Mouse (Mus musculus): ENCODE measurements around the gene Ugt1a7c.
"Not testable (repeated sequence)": the region's sequence is repeated elsewhere in the genome, so short reads cannot be mapped to it uniquely, and the experiment has no call there.

Ugt1a7c gene

DNA sequence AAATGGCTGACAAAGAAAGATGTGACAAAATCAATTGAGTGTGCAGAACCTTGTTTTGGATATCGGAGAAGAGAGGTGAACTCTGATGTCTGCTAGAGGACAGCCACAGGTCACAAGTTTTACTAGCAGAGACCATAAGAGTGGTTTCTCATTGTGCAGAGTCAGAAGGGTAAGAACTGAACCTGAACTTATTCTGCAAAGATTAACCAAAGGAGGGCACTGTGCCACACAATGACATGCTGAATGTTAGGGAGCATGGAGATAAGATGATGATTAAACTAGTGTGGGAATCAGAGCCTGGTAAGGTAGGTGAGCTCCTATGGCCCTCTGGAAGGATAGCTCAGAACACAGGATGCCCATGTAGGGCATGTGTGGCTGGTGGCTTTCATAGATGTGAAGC is 100.8 kb downstream of the Ugt1a7c start:
- no peak for DNase-seq (ENCODE audit: low read depth, low spot score)

DNA sequence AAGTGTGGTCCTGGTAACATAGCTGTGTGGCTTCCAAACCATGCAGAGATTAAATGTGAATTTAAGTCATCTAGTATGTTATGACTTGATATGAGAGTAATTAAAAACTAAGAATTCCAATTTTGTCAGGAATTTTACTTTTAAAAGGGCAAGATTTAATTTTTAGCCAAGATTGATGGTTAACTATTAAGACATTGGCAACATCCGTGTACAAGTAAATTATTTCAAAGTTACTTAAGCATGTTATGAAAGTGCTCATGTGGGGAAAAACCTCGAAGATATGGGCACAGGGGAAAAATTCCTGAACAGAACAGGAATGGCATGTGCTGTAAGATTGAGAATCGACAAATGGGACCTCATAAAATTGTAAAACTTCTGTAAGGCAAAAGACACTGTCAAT is 102.6 kb downstream of the Ugt1a7c start:
- DNase-seq (ENCODE audit: low read depth, low spot score) = no peak

DNA sequence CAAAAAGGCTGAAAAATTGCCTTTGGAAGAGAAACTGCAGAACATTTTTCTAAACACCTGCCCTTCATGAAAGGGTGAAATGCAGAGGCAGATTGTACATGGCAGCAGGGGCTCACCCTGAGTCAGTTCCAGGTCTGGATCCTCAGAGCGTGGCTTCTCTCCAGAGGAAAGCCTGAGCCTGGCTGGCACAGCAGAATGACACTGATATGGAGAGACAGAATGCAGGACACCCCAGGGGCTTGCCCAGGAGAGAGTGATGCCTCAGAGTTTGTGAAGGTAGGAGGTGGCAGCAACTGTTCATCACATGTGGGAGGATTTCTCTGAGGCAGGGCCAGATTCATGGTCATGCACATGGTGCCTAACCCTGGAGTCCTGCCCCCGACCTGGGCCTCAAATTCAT is 105.1 kb downstream of the Ugt1a7c start:
- DNase-seq (ENCODE audit: low read depth, low spot score) = no peak

DNA sequence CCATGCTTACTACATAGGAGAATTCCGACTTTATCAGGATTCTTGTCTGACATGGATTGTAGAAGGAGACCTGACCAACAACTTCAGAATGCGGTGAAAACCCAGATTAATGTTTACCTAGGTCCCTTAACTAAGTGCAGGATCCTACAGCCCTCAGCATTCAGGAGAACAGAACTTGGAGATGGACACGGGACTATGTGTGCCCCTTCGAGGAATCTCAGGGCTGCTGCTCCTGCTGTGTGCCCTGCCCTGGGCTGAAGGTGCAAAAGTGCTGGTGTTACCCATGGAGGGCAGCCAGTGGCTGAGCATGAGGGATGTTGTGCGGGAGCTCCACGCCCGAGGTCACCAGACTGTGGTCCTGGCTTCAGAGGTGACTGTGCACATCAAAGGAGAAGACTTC is 105.6 kb downstream of the Ugt1a7c start, which contains the start of gene Ugt1a2:
Gene Ugt1a2 (plus strand): TSS at position 146 of the 400 bp plus-strand sequence.
- DNase-seq (ENCODE audit: low read depth, low spot score) = no peak

DNA sequence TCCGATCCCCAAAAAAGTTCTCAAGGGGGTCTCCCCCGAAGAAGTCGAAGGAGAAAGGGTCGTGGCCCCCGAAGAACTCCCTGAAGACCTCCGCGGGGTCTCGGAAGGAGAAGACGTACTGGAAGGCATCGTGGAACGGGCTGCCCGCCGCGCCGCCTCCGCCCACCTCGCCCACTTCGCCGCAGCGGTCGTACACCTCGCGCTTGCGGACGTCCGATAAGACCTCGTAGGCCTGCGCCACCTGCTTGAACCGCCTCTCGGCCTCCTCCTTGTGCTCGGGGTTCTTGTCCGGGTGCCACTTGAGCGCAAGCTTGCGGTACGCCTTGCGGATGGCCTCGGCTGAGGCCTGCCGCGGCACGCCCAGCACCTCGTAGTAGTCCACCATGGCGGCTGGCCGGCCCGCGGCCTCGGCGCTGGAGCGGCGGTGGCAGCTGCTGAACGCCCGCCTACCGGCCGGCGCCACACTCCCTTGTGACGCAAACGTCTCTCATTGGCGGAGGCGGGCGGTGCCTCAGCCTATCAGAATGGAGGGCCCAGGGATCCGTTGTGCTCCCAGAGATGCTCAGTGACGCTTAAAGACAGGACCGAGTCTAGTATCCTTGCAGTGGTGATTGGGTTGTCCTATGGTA is 110.5 kb downstream of the Ugt1a7c start, which contains the start of gene Dnajb3:
Gene Dnajb3 (minus strand): TSS at position 489 of the 629 bp plus-strand sequence.
- peak; percentile 55 for DNase-seq (ENCODE audit: low read depth, low spot score)

DNA sequence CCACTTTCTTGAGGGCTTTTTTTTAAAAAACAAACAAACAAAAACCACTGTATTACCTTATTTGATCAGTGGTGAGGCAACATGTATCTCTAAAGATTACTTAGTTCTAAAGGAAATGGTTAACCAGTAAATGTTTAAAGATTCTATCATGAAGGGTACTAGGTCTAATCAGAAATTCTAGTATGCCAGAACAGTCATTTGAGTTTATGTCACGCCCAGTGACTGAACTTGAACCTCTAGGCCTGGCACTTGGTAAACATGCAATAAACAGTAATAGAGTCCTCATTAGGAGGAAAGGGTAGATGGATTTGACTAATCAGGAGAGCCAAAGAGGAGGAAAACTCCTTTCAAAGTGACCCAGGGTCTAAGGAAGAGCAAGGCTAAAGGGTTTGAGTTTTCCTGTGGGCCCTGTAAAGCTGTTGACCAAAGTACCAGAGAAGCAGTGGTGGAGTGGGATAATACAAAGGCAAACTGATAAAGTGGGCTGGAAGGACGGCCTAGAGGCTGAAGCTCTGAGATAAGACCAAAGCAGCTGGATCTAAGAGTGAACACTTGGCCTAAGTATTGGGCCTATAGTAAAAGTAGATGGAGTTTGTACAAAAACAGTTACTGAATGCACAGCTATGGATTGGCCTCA is 112.1 kb downstream of the Ugt1a7c start:
- DNase-seq (ENCODE audit: low read depth, low spot score) = no peak

DNA sequence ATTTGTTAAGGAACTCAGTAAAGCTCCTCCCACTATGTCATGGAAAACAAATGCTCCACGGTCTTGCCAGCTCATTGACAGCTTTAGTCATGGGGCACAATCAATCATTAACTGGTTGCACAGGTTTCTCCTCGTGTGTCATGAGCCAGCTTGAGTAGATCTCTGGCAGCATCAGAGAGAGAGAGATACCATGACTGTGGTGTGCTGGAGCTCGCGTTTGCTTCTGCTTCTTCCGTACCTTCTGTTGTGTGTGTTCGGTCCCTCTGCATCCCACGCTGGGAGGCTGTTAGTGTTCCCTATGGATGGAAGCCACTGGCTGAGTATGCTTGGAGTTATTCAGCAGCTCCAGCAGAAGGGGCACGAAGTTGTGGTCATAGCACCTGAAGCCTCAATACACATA is 117.0 kb downstream of the Ugt1a7c start, which contains the start of gene Ugt1a1:
Gene Ugt1a1 (plus strand): TSS at position 148 of the 400 bp plus-strand sequence.
- DNase-seq (ENCODE audit: low read depth, low spot score) = no peak

DNA sequence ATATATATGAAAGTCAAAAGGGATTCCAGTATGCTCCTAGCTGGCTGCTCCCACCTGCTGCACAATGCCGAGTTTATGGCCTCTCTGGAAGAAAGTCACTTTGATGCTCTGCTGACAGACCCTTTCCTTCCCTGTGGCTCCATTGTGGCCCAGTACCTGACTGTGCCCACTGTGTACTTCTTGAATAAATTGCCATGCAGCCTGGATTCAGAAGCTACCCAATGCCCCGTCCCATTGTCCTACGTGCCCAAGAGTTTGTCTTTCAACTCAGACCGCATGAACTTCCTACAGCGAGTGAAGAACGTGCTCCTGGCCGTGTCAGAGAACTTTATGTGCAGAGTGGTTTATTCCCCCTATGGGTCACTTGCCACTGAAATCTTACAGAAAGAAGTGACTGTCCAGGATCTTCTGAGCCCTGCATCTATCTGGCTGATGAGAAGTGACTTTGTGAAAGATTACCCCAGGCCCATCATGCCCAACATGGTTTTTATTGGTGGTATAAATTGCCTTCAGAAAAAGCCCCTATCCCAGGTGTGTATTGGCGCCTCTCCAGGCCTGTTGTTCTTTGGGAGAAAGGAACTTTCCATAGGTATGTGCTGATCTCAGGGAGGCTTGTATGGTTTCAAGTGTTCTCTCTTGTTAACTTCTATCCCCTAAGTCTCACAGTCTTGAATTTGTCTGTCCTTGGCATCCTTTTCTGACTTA is 117.6 kb downstream of the Ugt1a7c start:
- no peak for DNase-seq (ENCODE audit: low read depth, low spot score)

DNA sequence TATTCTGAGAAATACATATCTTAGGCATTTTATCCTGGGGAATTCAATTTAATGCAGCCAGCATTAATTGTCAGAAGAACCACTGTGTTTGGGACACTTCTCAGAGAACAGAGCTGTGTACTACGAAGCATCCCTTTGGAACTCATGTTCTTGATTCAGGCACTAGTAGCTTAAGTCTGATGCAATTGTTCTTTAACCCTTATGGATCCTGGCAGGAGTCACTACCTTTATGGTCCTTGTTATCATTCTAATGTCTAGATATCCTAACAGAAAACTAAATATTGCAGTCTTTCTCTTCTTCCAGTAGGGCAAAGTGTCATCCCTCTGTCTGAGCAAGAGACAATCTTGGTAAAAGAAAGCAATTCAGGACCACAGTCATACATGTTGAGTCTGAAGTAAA is 118.2 kb downstream of the Ugt1a7c start:
- no peak for DNase-seq (ENCODE audit: low read depth, low spot score)

DNA sequence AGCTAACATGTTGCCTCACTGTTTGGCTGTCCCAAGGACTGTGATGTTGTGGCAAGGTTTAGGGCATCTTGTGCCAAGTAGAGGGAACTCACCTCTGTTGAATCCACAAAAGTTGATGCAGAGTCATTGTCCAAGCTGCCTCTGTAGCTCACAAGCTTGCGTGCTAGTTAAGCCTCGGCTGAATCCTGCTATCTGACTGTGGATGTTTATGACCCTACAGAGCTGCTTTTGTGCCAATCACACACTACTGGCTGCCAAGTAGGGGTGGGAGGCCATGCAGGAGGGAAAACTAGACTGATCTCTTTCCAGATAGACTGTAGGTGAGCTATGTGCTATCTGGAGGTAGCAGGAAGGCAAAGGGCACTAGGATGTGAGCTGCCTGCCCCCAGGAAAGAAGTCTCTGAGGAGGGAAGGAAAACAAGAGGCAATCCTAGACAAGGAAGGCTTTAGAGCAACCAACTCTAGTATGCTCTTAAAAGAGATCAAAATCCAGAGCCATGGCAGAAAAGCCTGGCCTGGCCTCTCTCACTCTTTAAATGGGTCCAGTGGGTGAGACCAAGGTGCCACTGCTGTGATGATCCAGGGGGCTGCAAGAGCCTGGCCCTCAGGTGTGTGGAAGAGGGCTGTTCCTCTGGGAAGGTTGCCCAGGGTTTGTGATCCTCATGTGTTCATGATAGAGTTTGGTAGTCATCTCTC is 119.1 kb downstream of the Ugt1a7c start:
- DNase-seq (ENCODE audit: low read depth, low spot score) = no peak

DNA sequence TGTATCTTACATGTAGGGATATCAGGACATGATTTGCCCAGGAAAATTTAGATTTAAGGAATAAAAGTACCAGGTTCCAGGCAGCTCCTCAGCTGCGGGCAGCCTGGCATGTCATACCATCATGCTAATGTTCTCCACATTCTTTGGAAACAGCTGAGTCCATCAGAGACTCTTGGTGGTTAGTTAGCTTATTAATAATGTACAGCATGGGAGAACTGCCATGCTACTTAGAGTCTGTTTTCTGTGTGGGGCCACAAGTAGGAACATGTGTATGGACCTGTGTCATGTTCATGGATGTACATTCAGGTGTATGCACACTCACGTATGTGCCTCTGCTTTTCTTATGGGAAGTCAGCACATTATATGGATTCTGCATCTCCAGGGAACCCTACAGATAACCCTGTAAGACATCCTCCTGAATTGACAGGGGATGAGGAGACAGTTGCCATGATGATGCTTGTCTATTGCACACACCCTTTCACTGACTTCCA is 119.6 kb downstream of the Ugt1a7c start:
- no peak for DNase-seq (ENCODE audit: low read depth, low spot score)

DNA sequence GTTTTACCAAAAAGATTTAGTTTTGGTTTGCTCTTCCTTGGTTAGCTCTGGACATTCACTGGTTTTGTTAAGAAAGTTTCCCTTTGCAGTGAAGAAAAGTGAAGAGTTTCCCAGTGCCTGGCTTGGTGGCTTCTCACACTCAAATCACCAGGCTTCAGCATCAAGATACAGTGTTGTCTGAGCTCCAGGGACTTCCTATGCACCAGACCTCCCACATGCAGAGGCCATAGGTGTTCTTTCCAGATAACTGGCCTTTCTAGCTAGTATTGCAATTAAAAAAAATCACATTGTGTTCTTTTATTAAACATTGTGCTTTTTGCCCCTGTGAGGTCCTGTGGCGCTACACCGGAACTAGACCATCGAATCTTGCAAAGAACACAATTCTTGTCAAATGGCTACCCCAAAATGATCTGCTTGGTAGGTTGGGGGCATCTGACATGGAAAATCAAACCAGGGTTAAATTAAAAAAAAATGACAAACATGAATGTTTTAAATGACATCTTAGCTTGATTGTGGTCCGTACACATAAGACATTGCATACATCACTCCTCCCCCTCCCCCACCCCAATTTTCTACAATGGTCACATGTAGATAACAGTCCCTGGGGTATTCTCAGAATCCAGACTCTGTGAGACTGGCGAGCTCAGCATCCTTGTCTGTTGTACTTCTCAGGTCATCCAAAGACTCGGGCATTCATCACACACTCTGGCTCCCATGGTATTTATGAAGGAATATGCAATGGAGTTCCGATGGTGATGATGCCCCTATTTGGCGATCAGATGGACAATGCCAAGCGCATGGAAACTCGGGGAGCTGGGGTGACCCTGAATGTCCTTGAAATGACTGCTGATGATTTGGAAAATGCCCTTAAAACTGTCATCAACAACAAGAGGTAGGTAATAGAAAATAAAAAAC is 120.9 kb downstream of the Ugt1a7c start:
- DNase-seq (ENCODE audit: low read depth, low spot score) = no peak

DNA sequence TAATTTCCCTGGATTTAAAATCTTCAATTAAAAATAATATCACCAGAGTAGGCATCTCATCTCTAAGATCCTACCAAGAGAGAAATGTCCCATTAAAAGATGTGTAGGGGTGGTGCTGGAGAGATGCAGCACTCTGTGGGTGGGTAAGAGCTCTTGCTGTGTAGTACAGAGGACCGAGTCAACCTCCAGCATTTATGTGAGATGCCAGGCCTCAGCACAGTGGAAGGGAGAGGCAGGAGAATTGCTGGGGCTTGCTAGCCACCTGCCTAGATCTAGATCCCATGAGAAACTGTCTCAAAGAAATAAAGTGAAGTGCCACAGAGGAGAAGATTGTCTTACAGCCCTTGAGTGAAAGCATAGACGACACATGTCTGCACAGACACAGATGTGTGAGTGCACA is 121.7 kb downstream of the Ugt1a7c start:
- no peak for DNase-seq (ENCODE audit: low read depth, low spot score)

DNA sequence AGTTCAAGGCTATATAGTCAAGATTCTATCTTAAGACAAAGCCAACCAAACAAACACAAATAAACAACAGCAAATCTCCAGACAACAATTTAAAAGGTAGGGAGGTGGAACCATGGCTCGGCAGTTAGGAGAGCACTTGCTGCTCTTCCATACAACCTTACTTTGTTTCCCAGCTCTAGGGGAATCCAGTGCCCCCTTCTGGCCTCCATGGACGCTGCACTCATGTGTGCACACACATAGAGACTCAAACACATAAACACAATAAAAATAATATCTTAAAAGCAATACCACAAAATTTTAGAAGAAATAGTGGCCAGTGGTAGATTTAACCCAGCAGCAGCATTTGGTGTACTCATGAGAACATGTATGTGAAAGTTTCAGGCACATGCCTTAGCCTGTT is 122.3 kb downstream of the Ugt1a7c start:
- no peak for DNase-seq (ENCODE audit: low read depth, low spot score)

DNA sequence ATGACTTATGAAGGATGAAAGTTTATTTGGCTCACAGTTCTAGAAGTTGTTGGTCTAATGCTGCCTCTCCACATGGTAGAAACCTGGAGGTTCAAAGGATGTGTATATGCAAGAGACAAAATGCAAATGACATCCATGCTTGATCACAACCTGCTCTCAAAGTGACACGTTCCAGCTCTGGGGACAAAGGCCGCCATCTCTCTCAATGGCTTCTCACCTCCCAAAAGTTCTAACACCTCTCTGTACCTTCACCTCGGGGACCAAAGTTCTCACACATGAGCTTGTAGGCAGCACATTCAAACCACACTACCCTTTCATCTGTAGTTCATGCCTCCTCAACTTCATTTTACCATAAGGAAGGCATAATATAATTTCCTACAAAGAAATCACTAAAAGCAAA is 122.7 kb downstream of the Ugt1a7c start:
- DNase-seq (ENCODE audit: low read depth, low spot score) = no peak

DNA sequence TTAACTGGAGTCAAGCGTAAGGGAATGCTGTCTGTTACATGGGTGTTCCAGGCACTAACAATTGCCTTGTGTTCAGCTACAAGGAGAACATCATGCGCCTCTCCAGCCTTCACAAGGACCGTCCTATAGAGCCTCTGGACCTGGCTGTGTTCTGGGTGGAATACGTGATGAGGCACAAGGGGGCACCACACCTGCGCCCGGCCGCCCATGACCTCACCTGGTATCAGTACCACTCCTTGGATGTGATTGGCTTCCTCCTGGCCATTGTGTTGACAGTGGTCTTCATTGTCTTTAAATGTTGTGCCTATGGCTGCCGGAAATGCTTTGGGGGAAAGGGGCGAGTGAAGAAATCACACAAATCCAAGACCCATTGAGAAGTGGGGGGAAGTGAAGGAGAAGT is 123.2 kb downstream of the Ugt1a7c start:
- no peak for DNase-seq (ENCODE audit: low read depth, low spot score)

DNA sequence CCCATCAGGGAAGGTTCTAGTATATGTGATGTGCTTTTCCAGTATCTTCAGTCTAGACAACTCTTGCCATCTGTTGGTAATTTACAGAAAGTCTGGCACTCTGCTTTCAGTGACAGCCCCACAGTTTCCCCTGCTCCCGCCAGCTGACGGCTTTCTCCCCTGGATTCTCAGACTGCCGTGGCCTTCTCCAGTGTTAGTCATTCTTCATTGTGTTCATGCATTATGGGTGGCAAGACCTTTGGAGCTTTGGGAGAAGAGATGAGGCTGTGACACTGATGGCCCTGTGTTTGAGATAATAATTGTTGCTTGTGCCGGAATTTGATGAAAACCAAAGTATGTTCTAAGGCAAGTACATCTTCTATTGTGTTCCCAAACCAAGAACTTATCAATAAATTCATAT is 123.7 kb downstream of the Ugt1a7c start:
- no peak for DNase-seq (ENCODE audit: low read depth, low spot score)

DNA sequence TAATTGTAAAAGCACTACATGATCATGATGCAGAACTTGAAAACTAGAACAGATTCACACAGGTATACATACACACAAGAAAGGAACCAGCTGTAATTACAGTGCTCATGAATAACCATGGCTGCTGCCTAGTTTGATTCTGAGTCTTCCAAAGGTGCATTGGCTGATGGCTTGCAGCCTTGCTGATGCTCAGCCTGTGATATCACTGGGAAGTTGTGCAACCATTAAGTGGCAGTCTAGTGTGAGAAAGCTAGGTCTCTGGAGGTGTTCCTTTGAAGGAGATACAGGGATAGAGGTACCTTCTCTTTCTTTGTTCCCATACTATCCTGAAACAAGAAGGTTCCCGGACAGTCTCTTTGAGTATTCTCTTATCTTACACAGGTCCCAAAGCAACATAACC is 124.2 kb downstream of the Ugt1a7c start:
- no peak for DNase-seq (ENCODE audit: low read depth, low spot score)

DNA sequence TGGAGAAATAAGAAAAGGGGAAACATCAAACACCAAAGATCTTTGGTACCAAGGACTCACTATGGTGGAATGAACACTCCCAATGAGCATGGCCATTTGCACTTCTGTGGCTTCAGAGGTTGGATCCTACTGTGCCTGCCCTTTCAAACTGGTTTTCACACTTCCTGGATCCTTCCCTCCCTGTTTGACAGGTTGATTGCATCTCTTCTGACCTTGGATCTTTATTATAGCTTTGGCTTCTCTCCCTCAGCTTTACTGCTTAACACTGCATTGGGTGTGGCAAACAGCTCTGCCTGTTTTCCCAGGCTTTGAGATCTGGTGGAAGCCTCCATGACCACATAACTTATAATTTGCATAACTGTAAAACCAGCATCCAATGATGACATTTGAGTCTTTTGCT is 125.5 kb downstream of the Ugt1a7c start:
- no peak for DNase-seq (ENCODE audit: low read depth, low spot score)

DNA sequence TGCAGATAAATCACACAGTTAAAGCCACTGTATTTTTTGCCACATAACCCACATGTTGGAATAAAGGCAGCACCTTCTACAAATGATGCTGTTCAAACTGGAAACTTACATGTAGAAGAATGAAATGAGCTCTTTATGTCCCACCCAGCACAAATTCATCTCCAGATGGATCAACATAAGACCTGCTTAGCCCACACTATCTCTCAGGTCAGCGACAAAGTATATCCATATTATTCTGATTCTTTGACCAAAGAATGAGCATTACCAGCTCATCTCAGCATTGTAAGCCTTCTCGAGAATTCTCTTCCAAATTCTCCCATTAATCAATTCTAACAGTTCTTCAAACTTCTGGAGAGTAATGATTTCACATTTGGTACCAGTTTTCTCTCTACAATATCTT is 127.4 kb downstream of the Ugt1a7c start:
- DNase-seq (ENCODE audit: low read depth, low spot score) = no peak

DNA sequence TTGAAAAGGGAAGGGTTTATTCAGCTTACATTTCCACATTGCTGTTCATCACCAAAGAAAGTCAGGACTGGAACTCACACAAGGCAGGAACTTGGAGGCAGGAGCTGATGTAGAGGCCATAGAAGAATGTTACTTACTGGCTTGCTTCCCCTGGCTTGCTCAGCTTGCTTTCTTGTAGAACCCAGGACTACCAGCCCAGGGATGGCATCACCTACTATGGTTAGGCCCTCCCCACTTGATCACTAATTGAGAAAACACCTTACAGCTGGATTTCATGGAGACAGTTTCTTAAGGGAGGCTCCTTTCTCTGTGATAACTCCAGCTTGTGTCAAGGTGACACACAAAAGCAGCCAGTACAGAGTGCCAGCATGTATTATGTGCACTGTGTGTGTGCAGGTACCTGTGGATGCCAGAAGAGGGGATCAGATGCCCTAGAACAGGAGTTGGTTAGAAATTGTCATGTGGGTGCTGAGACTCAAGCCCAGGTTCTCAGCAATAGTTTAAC is 128.2 kb downstream of the Ugt1a7c start:
- DNase-seq (ENCODE audit: low read depth, low spot score) = not testable (repeated sequence)
